Mouse (Mus musculus) lung, postnatal 14 days (tissue): ENCODE measurements at regions not wholly inside any gene's neighbourhood (a gene's known extent, or its start where the extent isn't known, plus 50 kb on each side); places are given as distances from the start of the nearest gene placed in this dataset.

Experiments used
- DNase-seq: peaks from one replicate; pipeline ENCODE4 v3.0.0; 2021

DNA sequence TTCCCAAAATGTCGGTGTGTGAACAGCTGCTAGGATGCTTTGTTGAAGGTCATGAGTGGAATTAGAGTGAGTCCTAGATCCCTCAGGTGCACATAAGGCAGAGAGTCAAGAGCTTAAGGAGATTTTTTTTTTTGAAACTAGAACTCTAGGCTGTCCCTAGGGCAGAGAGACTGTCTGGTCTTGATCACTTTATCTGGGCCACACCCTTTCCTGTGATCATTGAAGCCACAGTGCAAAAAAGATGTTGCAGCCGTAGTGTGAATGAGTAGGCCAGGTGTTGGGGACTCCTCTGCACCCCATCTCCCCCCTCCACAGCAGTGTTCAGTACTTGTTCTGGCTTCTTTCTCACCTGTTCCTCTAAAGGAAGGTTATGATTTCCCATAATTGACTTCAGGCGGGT is 153.9 kb downstream of the Katnal1 start:
- DNase-seq, result no peak

GRCm38 (mm10) chr5:148774446-148774845 is 154.7 kb downstream of the Katnal1 start:
- no peak for DNase-seq

DNA sequence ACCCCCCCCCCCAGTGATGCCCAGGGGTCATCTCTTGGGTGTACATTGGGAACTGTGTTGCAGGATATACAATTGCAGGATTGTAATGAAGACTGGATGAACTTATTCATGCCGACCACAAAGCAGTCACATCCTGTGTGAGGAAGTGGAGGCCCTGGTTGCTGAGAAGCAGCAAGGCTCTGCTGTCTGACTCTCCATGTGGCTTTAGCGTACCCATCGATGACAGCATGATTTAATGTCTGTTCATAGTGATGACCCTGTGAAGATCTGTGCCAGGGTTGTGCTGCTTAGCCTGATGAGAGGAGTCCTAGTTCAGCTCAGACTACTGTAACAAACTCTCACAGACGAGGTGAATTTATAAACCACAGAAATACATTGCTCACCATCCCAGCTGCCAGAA is 159.7 kb downstream of the Katnal1 start:
- no peak for DNase-seq

- DNase-seq, result no peak
Measured at GRCm38 (mm10) chr5:148768346-148768745, 160.8 kb downstream of the Katnal1 start.

DNA sequence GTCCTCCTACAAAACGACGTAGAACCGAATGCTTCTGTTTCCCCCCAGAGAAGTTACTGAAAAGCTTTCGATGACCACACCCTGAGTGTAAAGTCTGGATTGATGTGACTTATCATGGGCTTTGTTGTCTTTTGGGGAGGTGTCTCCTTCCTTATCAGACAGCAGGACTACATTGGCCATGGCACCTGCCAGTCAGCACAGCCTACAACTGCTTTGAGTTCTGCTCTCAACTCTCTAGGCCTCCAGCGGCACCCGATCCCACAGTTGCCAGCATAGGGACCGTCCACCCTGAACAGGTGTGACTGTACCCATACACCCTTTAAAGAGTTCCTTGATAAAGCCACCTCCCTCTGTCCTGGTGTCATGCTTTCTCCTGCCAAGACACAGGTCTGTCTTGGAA is 163.1 kb downstream of the Katnal1 start:
- no peak for DNase-seq

GRCm38 (mm10) chr5:148760108-148760507 is 169.0 kb downstream of the Katnal1 start:
- DNase-seq, result no peak

GRCm38 (mm10) chr5:148758786-148759185 is 170.3 kb downstream of the Katnal1 start:
- peak; percentile 24 for DNase-seq

GRCm38 (mm10) chr5:148757715-148758114 is 171.4 kb downstream of the Katnal1 start:
- no peak for DNase-seq

DNA sequence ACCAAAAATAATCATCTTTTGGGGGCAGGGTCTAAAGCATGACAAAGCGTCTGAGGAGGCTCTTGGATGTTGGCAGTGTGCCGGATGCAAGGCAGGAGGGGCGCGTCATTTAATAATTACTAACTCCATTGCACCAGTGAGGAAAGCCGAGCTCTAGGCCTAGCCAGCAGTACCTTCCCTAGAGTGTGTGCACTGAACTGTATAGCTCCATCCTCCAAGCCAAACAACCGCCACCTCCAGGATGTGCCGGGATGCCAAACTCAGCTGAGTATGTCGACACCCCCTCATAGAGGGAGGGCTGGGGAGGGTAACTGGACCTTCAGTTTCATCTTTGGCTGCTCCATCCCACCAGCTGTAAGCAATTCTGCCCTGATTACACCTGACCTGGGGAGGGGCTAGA is 171.9 kb downstream of the Katnal1 start:
- DNase-seq, result no peak

DNA sequence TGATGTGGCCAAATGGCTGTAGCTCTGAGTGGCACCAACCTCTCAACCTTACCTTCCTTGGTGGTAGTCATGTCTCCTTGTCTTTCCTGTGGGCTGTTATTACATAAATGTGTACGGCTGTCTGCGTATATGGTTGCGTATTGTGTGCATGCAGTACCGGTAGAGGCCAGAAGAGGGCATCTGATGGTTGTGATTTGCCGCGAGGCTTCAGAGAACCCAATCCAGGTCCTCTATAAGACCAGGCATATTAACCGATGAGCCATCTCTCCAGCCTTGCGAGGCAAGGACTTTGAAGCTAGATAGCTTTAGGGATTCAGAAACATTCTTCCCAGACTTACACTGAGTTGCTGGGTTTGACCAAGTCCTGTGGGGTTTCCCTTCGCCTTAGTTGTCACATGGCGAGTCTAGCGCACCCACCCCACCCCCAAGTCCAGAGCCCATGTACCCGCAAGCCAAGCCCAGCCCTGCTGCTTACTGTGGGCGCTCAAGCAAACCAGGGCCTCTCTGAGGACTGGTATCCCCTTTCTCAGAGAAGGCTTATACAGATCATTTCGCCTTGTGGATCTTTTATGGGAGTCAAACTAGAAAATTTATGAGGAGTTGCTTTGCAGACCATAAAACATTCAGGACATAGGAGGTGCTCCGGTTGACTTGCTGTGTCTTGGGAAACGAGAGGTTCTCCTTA is 172.7 kb downstream of the Katnal1 start:
- no peak for DNase-seq

DNA sequence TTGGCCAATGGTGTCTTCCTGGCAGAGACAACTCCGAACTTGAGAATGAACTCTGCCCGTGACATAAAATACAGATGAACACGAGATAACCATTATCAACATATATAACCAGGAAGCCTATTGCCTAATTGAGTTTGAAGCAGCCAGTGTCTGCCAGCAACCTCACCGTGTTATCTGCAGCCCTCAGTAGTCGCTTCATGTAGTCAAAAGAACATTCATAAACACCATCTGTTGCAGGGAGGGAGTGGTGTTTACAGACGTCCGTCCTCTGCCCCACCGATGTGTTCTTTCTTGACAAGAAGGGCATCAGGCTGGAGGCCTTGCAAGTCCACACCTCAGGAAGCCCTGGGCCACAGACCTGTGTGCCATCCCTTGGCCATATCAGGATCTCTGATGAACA is 173.3 kb downstream of the Katnal1 start:
- no peak for DNase-seq

- no peak for DNase-seq
Measured at GRCm38 (mm10) chr5:148754896-148755295, 174.2 kb downstream of the Katnal1 start.

- DNase-seq, result no peak
Measured at GRCm38 (mm10) chr5:148754363-148754762, 174.8 kb downstream of the Katnal1 start.

- DNase-seq, result no peak
Measured at GRCm38 (mm10) chr5:148753457-148753856, 175.7 kb downstream of the Katnal1 start.

- no peak for DNase-seq
Measured at GRCm38 (mm10) chr5:148751980-148752379, 177.1 kb downstream of the Katnal1 start.

DNA sequence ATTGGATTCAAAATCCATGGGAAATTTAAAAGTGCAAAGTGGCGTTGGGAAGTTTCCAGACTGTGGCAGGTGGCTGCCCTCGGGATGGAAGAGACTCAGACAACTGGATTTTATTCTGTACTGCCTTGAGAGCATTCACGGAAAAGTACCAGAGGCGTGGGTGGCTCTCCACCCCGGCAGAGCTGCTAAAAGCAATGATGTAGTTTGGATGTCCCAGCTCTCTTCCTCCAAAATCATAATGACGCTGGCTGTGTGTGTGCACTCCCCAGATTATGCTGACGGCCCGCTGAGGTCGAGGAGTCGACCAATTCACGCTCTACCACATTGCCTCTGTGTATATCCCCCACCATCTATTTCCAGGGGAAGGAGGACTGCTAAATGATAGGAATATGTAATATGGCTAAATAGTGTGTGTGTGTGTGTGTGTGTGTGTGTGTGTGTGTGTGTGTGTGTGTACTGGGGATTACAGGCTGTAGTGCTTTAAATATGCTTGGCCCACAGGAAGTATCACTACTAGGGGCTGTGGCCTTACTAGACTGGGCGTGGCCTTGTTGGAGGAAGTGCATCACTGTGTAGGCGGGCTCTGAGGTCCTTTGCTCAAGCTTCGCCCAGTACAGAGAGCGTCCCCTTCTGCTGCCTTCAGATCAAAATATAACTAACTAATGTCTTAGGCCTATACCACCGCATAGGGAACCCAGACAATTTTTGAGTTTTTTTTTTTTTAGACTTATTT is 179.0 kb downstream of the Katnal1 start:
- DNase-seq, result no peak

- no peak for DNase-seq
Measured at GRCm38 (mm10) chr5:148747972-148748764, 181.0 kb downstream of the Katnal1 start.

GRCm38 (mm10) chr5:148747549-148747948 is 181.6 kb downstream of the Katnal1 start:
- no peak for DNase-seq

GRCm38 (mm10) chr5:148746726-148747125 is 182.4 kb downstream of the Katnal1 start:
- DNase-seq, result peak; percentile 37

DNA sequence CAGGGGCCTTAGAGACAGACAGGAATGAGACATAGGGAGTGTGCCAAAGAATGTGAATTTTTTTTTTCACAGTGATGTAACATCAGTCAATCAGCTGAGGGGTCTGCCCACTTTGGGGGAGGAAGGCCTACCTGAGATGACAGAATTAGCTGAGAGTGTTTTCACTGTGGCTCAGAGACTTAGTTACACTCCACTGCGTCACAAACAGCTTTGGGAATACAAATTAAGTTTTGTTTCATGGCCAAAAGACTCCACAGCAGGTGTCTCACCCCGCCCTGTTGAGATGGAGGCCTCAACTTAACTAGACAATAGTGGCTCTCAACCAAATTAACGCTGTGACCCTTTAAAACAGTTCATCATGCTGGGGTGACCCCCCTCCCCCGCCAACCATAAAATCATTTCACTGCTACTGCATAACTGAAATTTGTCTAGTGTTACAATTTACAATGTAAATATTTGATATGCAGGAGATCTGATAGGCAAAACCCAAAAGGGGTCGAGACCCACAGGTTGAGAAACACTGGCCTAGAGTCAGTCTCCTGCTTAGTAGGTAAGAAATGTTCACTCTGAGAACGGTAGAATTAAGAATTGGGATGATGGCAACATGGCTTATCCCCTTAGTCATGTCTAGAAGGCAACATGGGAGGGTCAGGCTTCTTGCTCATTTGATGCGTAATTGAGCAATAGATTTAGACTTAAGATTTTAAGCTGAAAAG is 184.3 kb downstream of the Katnal1 start:
- no peak for DNase-seq

DNA sequence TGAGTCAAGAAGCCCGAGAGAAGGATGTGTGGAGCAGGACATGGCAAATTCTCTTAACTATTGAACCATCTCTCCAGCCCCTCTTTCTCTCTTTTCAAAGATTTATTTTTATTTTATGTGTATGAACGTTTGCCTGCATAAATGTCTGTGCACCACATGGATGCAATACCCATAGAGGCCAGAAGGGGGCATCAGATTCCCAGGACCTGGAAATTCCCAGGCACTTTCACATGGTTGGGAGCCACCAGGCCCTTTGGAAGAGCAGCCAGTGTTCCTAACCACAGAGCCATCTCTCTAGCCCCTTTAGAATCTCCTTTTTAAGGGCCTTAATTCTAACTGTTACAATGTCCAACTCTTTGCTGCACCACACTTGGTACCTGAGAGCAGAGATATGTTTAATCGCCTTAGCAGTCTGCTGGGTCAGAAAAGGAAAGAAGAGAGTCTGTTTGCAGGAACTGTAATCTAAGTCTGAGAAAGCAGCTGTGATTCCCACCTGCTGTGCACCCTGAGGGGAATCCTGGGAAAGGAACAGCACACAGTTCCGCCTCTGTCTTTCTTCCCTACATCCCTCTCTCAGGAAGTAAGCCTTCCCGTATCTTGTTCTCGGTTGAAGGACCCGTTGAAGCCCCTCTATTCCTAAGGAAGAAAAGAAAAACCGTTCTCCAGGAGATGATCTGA is 186.8 kb downstream of the Katnal1 start:
- DNase-seq, result no peak

DNA sequence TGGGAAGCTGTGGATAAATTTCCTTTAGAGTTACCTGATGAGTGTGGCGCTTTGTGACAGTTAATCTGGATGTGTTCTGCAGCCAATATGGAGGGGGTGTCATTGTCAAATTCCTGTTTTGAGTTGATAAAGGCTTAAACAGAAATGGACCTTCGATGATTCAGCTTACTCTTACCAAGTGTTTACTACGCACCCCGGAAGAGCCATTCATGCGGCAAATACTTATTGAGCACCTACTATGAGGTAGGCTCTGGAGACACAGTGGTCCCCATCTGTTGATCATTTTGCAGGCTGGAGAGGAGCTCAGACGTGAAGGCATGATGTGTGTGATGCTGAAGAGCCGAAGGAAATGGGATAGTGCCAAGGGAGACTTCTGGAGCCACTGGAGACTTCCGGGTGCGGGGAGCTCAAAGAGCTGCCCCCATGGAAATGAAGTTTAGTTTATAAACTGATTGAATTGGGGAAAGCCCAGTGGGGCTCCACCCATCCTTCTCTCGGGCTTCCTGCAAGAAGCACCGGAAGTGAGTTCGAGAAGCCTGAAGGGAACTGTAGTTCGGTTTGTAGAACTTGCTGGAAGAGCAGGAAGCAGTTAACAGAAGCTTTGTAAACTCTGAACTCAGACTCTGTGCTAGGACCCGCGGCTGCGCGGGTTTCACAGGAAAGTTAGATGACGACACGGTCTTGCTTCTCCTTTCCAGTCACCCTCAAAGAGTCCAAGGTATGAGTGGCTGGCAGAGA is 187.7 kb downstream of the Katnal1 start:
- peak; percentile 39 for DNase-seq
